Mouse (Mus musculus): ENCODE data around the gene Fgfr2. TPM values are rescaled to one million over a fixed set of nuclear protein-coding genes. Genes with fewer than 3 reads are reported as not detected.

The Fgfr2 gene
- polyA plus RNA-seq, 1 experiment, result 1.7 TPM

GRCm38 (mm10) chr7:130380769-130381355 is 2742.3 kb downstream of the Fgfr2 start:
- H3K4me3 ChIP-seq (ENCODE audit: insufficient read depth, poor library complexity, severe bottlenecking), result no peak overlapping the region
- H3K79me3 ChIP-seq (ENCODE audit: low read depth), result no peaks in the 10 kb centered on the region
- H3K79me2 ChIP-seq (ENCODE audit: control insufficient read depth, insufficient read depth), result no peaks in the 10 kb centered on the region
- H3K36me3 ChIP-seq (ENCODE audit: control insufficient read depth, insufficient read depth), result no peaks in the 10 kb centered on the region
- no peaks in the 10 kb centered on the region for H3K27me3 ChIP-seq (ENCODE audit: control insufficient read depth, insufficient read depth, insufficient read length)
- H3ac ChIP-seq (ENCODE audit: control insufficient read depth, insufficient read length, low read depth), result no peak overlapping the region
- TF ChIP-seq MAX (IDR thresholded peaks at IDR 0.05) (no peak), CTCF (IDR thresholded peaks at IDR 0.05; ENCODE audit: control insufficient read depth, insufficient read depth, insufficient read length) (no peak), CEBPB (IDR thresholded peaks at IDR 0.05; ENCODE audit: low read depth) (no peak), MYOD1 (IDR thresholded peaks at IDR 0.05; ENCODE audit: control insufficient read depth, insufficient read length, low read depth) (no peak), MYOG (IDR thresholded peaks at IDR 0.05; ENCODE audit: control insufficient read depth, extremely low read depth, insufficient read length) (no peak)

GRCm38 (mm10) chr7:130380367-130380766 is 2742.8 kb downstream of the Fgfr2 start:
- no peak for TF ChIP-seq MYOG (IDR thresholded peaks at IDR 0.05; ENCODE audit: control insufficient read depth, extremely low read depth, insufficient read length)
- TF ChIP-seq MAX (IDR thresholded peaks at IDR 0.05), result no peak
- TF ChIP-seq FOSL1 (IDR thresholded peaks at IDR 0.05; ENCODE audit: insufficient read depth, low read length, poor library complexity, severe bottlenecking), result no peak
- no peak for TF ChIP-seq USF1 (IDR thresholded peaks at IDR 0.05; ENCODE audit: low read depth)
- no peak for TF ChIP-seq CTCF (IDR thresholded peaks at IDR 0.05; ENCODE audit: control insufficient read depth, insufficient read depth, insufficient read length)
- TF ChIP-seq CEBPB (IDR thresholded peaks at IDR 0.05; ENCODE audit: low read depth), result no peak
- no peak for TF ChIP-seq MYOD1 (IDR thresholded peaks at IDR 0.05; ENCODE audit: control insufficient read depth, insufficient read length, low read depth)
- Histone ChIP-seq H3K79me3 (ENCODE audit: low read depth) (no peaks in the 10 kb centered on the region), H3K4me3 (ENCODE audit: insufficient read depth, poor library complexity, severe bottlenecking) (no peak overlapping the region)

GRCm38 (mm10) chr7:130379886-130380285 is 2743.3 kb downstream of the Fgfr2 start:
- TF ChIP-seq CEBPB (IDR thresholded peaks at IDR 0.05; ENCODE audit: low read depth) (no peak), MAX (IDR thresholded peaks at IDR 0.05) (no peak), MYOG (IDR thresholded peaks at IDR 0.05; ENCODE audit: control insufficient read depth, extremely low read depth, insufficient read length) (no peak), USF1 (IDR thresholded peaks at IDR 0.05; ENCODE audit: low read depth) (no peak), MYOD1 (IDR thresholded peaks at IDR 0.05; ENCODE audit: control insufficient read depth, insufficient read length, low read depth) (no peak), FOSL1 (IDR thresholded peaks at IDR 0.05; ENCODE audit: insufficient read depth, low read length, poor library complexity, severe bottlenecking) (no peak), CTCF (IDR thresholded peaks at IDR 0.05; ENCODE audit: control insufficient read depth, insufficient read depth, insufficient read length) (no peak)
- Histone ChIP-seq H3K79me3 (ENCODE audit: low read depth) (no peaks in the 10 kb centered on the region), H3K4me3 (ENCODE audit: insufficient read depth, poor library complexity, severe bottlenecking) (no peak overlapping the region), H3K79me2 (ENCODE audit: control insufficient read depth, insufficient read depth) (no peaks in the 10 kb centered on the region), H3K27me3 (ENCODE audit: control insufficient read depth, insufficient read depth, insufficient read length) (no peaks in the 10 kb centered on the region), H3ac (ENCODE audit: control insufficient read depth, insufficient read length, low read depth) (no peak overlapping the region), H3K36me3 (ENCODE audit: control insufficient read depth, insufficient read depth) (no peaks in the 10 kb centered on the region)

More at GRCm38 (mm10) chr7:130380367-130380766, 2742.8 kb downstream of the Fgfr2 start:
- H3K27me3 ChIP-seq (ENCODE audit: control insufficient read depth, insufficient read depth, insufficient read length), result no peaks in the 10 kb centered on the region
- H3K79me2 ChIP-seq (ENCODE audit: control insufficient read depth, insufficient read depth), result no peaks in the 10 kb centered on the region
- no peak overlapping the region for H3ac ChIP-seq (ENCODE audit: control insufficient read depth, insufficient read length, low read depth)
- H3K36me3 ChIP-seq (ENCODE audit: control insufficient read depth, insufficient read depth), result no peaks in the 10 kb centered on the region

- Histone ChIP-seq H3K79me2 (ENCODE audit: control insufficient read depth, insufficient read depth) (no peaks in the 10 kb centered on the region), H3K36me3 (ENCODE audit: control insufficient read depth, insufficient read depth) (no peaks in the 10 kb centered on the region), H3K27me3 (ENCODE audit: control insufficient read depth, insufficient read depth, insufficient read length) (no peaks in the 10 kb centered on the region), H3ac (ENCODE audit: control insufficient read depth, insufficient read length, low read depth) (no peak overlapping the region), H3K4me3 (ENCODE audit: insufficient read depth, poor library complexity, severe bottlenecking) (no peak overlapping the region), H3K79me3 (ENCODE audit: low read depth) (no peaks in the 10 kb centered on the region)
- TF ChIP-seq MYOG (IDR thresholded peaks at IDR 0.05; ENCODE audit: control insufficient read depth, extremely low read depth, insufficient read length), result no peak
- no peak for TF ChIP-seq USF1 (IDR thresholded peaks at IDR 0.05; ENCODE audit: low read depth)
- no peak for TF ChIP-seq MYOD1 (IDR thresholded peaks at IDR 0.05; ENCODE audit: control insufficient read depth, insufficient read length, low read depth)
- no peak for TF ChIP-seq CEBPB (IDR thresholded peaks at IDR 0.05; ENCODE audit: low read depth)
- TF ChIP-seq CTCF (IDR thresholded peaks at IDR 0.05; ENCODE audit: control insufficient read depth, insufficient read depth, insufficient read length), result no peak
- no peak for TF ChIP-seq MAX (IDR thresholded peaks at IDR 0.05)
- no peak for TF ChIP-seq FOSL1 (IDR thresholded peaks at IDR 0.05; ENCODE audit: insufficient read depth, low read length, poor library complexity, severe bottlenecking)
Measured at GRCm38 (mm10) chr7:130378308-130378707, 2744.8 kb downstream of the Fgfr2 start.

DNA sequence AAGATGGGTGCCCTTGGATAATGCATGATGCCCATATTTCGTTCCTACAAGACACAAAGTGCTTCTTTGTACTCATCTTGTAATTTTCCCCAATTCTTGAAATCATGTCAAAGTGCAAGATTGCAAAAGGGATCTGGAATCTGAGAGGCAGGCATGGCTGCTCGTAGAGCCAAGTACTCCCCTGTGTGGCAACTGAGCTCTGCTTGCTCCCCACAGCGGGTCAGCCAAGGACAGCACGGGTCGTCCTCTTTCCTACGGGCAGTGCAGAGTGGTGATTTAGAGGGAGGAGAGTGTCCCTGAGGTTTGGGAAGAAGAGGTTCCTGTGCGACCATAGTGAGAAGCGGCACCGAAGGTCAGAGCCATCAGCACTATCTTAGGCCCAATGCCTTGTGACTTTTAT is 2748.8 kb downstream of the Fgfr2 start:
- TF ChIP-seq MYOG (IDR thresholded peaks at IDR 0.05; ENCODE audit: control insufficient read depth, extremely low read depth, insufficient read length) (no peak), USF1 (IDR thresholded peaks at IDR 0.05; ENCODE audit: low read depth) (no peak), FOSL1 (IDR thresholded peaks at IDR 0.05; ENCODE audit: insufficient read depth, low read length, poor library complexity, severe bottlenecking) (no peak), MAX (IDR thresholded peaks at IDR 0.05) (no peak), CTCF (IDR thresholded peaks at IDR 0.05; ENCODE audit: control insufficient read depth, insufficient read depth, insufficient read length) (no peak), MYOD1 (IDR thresholded peaks at IDR 0.05; ENCODE audit: control insufficient read depth, insufficient read length, low read depth) (no peak), CEBPB (IDR thresholded peaks at IDR 0.05; ENCODE audit: low read depth) (no peak)
- H3K27me3 ChIP-seq (ENCODE audit: control insufficient read depth, insufficient read depth, insufficient read length), result no peaks in the 10 kb centered on the region
- H3ac ChIP-seq (ENCODE audit: control insufficient read depth, insufficient read length, low read depth), result no peak overlapping the region
- H3K36me3 ChIP-seq (ENCODE audit: control insufficient read depth, insufficient read depth), result no peaks in the 10 kb centered on the region
- H3K79me2 ChIP-seq (ENCODE audit: control insufficient read depth, insufficient read depth), result no peaks in the 10 kb centered on the region
- no peaks in the 10 kb centered on the region for H3K79me3 ChIP-seq (ENCODE audit: low read depth)
- H3K4me3 ChIP-seq (ENCODE audit: insufficient read depth, poor library complexity, severe bottlenecking), result no peak overlapping the region
